Mouse (Mus musculus) layer of hippocampus, adult 9-10 months (tissue): ENCODE results near the gene Fbxo46.
A peak's percentile ranks its signal among the peaks of the same experiment; 100 is the strongest.

Experiments
- DNase-seq: peaks from one replicate; pipeline ENCODE4 v3.0.0; 2022; ENCODE audit warnings: low spot score

The Fbxo46 gene

GRCm38 (mm10) chr7:19170142-19170541 lies 50.5 kb downstream of the Fbxo46 start:
- DNase-seq, result no peak

GRCm38 (mm10) chr7:19171831-19172230 lies 52.2 kb downstream of the Fbxo46 start:
- no peak for DNase-seq

GRCm38 (mm10) chr7:19172874-19173273 lies 53.2 kb downstream of the Fbxo46 start:
- DNase-seq, result peak; percentile 59

GRCm38 (mm10) chr7:19175708-19176515 lies 56.3 kb downstream of the Fbxo46 start, which contains the start of gene Eml2:
Gene Eml2 (plus strand): TSS chr7:19176421.
- DNase-seq, result peak; percentile 93

GRCm38 (mm10) chr7:19176516-19176947 lies 56.9 kb downstream of the Fbxo46 start:
- no peak for DNase-seq

GRCm38 (mm10) chr7:19177216-19177615 lies 57.6 kb downstream of the Fbxo46 start:
- no peak for DNase-seq

GRCm38 (mm10) chr7:19178035-19178434 lies 58.4 kb downstream of the Fbxo46 start:
- DNase-seq, result no peak

GRCm38 (mm10) chr7:19178443-19179092 lies 58.9 kb downstream of the Fbxo46 start:
- peak; percentile 75 for DNase-seq

- no peak for DNase-seq
Measured at GRCm38 (mm10) chr7:19179173-19179572, 59.5 kb downstream of the Fbxo46 start.

- no peak for DNase-seq
Measured at GRCm38 (mm10) chr7:19179936-19180335, 60.3 kb downstream of the Fbxo46 start.

- no peak for DNase-seq
Measured at GRCm38 (mm10) chr7:19180862-19181429, 61.3 kb downstream of the Fbxo46 start.

GRCm38 (mm10) chr7:19184250-19184649 lies 64.6 kb downstream of the Fbxo46 start:
- no peak for DNase-seq

- DNase-seq, result no peak
Measured at GRCm38 (mm10) chr7:19184758-19185157, 65.1 kb downstream of the Fbxo46 start.
